Mouse (Mus musculus) midbrain, embryonic 11.5 days (tissue): ENCODE measurements around the gene Fbxw10. TPM values are rescaled to one million over a fixed set of nuclear protein-coding genes. Genes with fewer than 3 reads are reported as not detected.

Experiments
- ATAC-seq: fragments of 200-750 bp; cut with Nextera tagmentation; 2 replicates; pipeline ENCODE4 v1.8.0; 2017; ENCODE audit warnings: moderate TSS enrichment, moderate library complexity; ENCODE audit not compliant: low FRiP score
- DNase-seq: peaks from one replicate; pipeline ENCODE4 v3.0.0; 2015; ENCODE audit warnings: low spot score; ENCODE audit errors: missing footprints
- H3K27ac ChIP-seq: fragments of 300-500 bp; sonication (generic); 2 replicates; pipeline ENCODE4 v1.5.1; 2014; ENCODE audit warnings: low read depth, low read length
- H3K27me3 ChIP-seq: fragments of 300-500 bp; sonication (generic); 2 replicates; pipeline ENCODE4 v1.6.1; 2014; ENCODE audit warnings: mild to moderate bottlenecking, low read length, moderate library complexity, mixed read lengths; ENCODE audit not compliant: control insufficient read depth, insufficient read depth
- H3K36me3 ChIP-seq: fragments of 300-500 bp; sonication (generic); 2 replicates; pipeline ENCODE4 v1.6.1; 2014; ENCODE audit warnings: mild to moderate bottlenecking, low read length, moderate library complexity, mixed read lengths; ENCODE audit not compliant: control insufficient read depth, insufficient read depth
- H3K4me1 ChIP-seq: fragments of 300-500 bp; sonication (generic); 2 replicates; pipeline ENCODE4 v1.6.1; 2014; ENCODE audit warnings: low read length; ENCODE audit not compliant: control insufficient read depth, insufficient read depth
- H3K4me2 ChIP-seq: fragments of 300-500 bp; sonication (generic); 2 replicates; pipeline ENCODE4 v1.6.1; 2014; ENCODE audit warnings: mild to moderate bottlenecking, moderate library complexity
- H3K4me3 ChIP-seq: fragments of 300-500 bp; sonication (generic); 2 replicates; pipeline ENCODE4 v1.5.1; 2014; ENCODE audit warnings: low read depth, low read length
- H3K9ac ChIP-seq: fragments of 300-500 bp; sonication (generic); 2 replicates; pipeline ENCODE4 v1.6.1; 2014; ENCODE audit warnings: low read length
- H3K9me3 ChIP-seq: fragments of 300-500 bp; sonication (generic); 2 replicates; pipeline ENCODE4 v1.6.1; 2016; ENCODE audit warnings: low read length; ENCODE audit not compliant: control insufficient read depth
- WGBS: fragments of 180-500 bp; shearing (Covaris S2); extraction: QIAGEN DNeasy Blood & Tissue Kit; methylation state at CpG from one replicate; pipeline ENCODE4 v1.1.7; 2014; 5-methylcytosine and 5-hydroxymethylcytosine counted together
- polyA plus RNA-seq: library from polyadenylated mRNA; unstranded; fragments of >200 nt; fragmentation: Nextera tagmentation; extraction: Ambion mirVana; gene quantifications from 2 replicates; pipeline ENCODE4 v1.2.1, GENCODE M21; 2014

The Fbxw10 gene
- polyA plus RNA-seq, 1 experiment from 2014 or later: 0.45 TPM

GRCm38 (mm10) chr11:62909720-62910306 is 62.9 kb downstream of the Fbxw10 start:
- Histone ChIP-seq H3K36me3 (no peaks in the 10 kb centered on the region), H3K27me3 (no peaks in the 10 kb centered on the region), H3K9me3 (no peaks in the 10 kb centered on the region), H3K27ac (no peak overlapping the region), H3K4me1 (no peaks in the 10 kb centered on the region; the same call in 1 of the 2 replicates), H3K9ac (no peak overlapping the region), H3K4me3 (no peak overlapping the region), H3K4me2 (no peak overlapping the region)
- ATAC-seq: no peak
- WGBS: 80% methylated on average over 3 of the region's 3 CpGs
- DNase-seq: no peak

- WGBS: 46% methylated on average over 8 of the region's 8 CpGs
- peak; percentile 73 for ATAC-seq
Observed at GRCm38 (mm10) chr11:62911362-62911761, 64.5 kb downstream of the Fbxw10 start.

GRCm38 (mm10) chr11:62913141-62913540 is 66.3 kb downstream of the Fbxw10 start:
- H3K27me3 ChIP-seq: no peaks in the 10 kb centered on the region
- no peak for ATAC-seq
- no peaks in the 10 kb centered on the region; the same call in 1 of the 2 replicates for H3K4me1 ChIP-seq
- H3K4me2 ChIP-seq: no peak overlapping the region
- no peak overlapping the region for H3K9ac ChIP-seq
- DNase-seq: no peak
- no peaks in the 10 kb centered on the region for H3K36me3 ChIP-seq
- no peak overlapping the region for H3K4me3 ChIP-seq
- WGBS: 92% methylated on average over 2 of the region's 2 CpGs
- H3K9me3 ChIP-seq: no peaks in the 10 kb centered on the region
- no peak overlapping the region for H3K27ac ChIP-seq

More at GRCm38 (mm10) chr11:62911362-62911761, 64.5 kb downstream of the Fbxw10 start:
- DNase-seq: peak; percentile 86
- Histone ChIP-seq H3K9me3 (no peaks in the 10 kb centered on the region), H3K4me1 (no peaks in the 10 kb centered on the region; the same call in 1 of the 2 replicates), H3K27ac (0 out of 2 replicates have a peak overlapping the region, but pooled peaks have one; percentile 1), H3K36me3 (no peaks in the 10 kb centered on the region), H3K4me3 (no peak overlapping the region), H3K27me3 (no peaks in the 10 kb centered on the region), H3K4me2 (no peak overlapping the region), H3K9ac (no peak overlapping the region)

- WGBS: 62% methylated on average over 6 of the region's 6 CpGs
- DNase-seq (no peak), ATAC-seq (no peak)
- Histone ChIP-seq H3K27ac (no peak overlapping the region), H3K4me3 (no peak overlapping the region), H3K9me3 (no peaks in the 10 kb centered on the region), H3K36me3 (no peaks in the 10 kb centered on the region), H3K4me2 (no peak overlapping the region), H3K4me1 (no peaks in the 10 kb centered on the region; the same call in 1 of the 2 replicates), H3K9ac (no peak overlapping the region), H3K27me3 (no peaks in the 10 kb centered on the region)
Observed at GRCm38 (mm10) chr11:62914532-62914931, 67.7 kb downstream of the Fbxw10 start.

GRCm38 (mm10) chr11:62915486-62915885 is 68.6 kb downstream of the Fbxw10 start:
- Histone ChIP-seq H3K4me2 (no peak overlapping the region), H3K27ac (no peak overlapping the region), H3K36me3 (no peaks in the 10 kb centered on the region), H3K27me3 (no peaks in the 10 kb centered on the region), H3K9me3 (no peaks in the 10 kb centered on the region), H3K4me1 (no peaks in the 10 kb centered on the region; the same call in 1 of the 2 replicates), H3K9ac (no peak overlapping the region), H3K4me3 (no peak overlapping the region)
- WGBS: 92% methylated on average over 2 of the region's 2 CpGs
- DNase-seq (no peak), ATAC-seq (no peak)

GRCm38 (mm10) chr11:62916765-62917164 is 69.9 kb downstream of the Fbxw10 start:
- Histone ChIP-seq H3K4me1 (no peaks in the 10 kb centered on the region; the same call in 1 of the 2 replicates), H3K4me3 (no peak overlapping the region), H3K27ac (no peak overlapping the region), H3K9me3 (no peaks in the 10 kb centered on the region), H3K36me3 (no peaks in the 10 kb centered on the region), H3K9ac (no peak overlapping the region), H3K27me3 (no peaks in the 10 kb centered on the region), H3K4me2 (no peak overlapping the region)
- ATAC-seq (no peak), DNase-seq (no peak)
- WGBS: 35% methylated on average over 2 of the region's 2 CpGs

- Histone ChIP-seq H3K4me2 (no peak overlapping the region), H3K4me1 (no peaks in the 10 kb centered on the region), H3K36me3 (no peaks in the 10 kb centered on the region), H3K9ac (no peak overlapping the region), H3K27ac (no peak overlapping the region), H3K4me3 (no peak overlapping the region), H3K9me3 (no peaks in the 10 kb centered on the region), H3K27me3 (no peaks in the 10 kb centered on the region)
- ATAC-seq (no peak), DNase-seq (no peak)
- 81% methylated on average over 6 of the region's 6 CpGs for WGBS
Observed at GRCm38 (mm10) chr11:62919946-62920742, 73.3 kb downstream of the Fbxw10 start.

- H3K4me3 ChIP-seq: no peak overlapping the region
- DNase-seq (no peak), ATAC-seq (no peak)
- no peak overlapping the region for H3K9ac ChIP-seq
- H3K36me3 ChIP-seq: no peaks in the 10 kb centered on the region
- peak overlapping the region; percentile 22 for H3K4me2 ChIP-seq
- H3K27ac ChIP-seq: no peak overlapping the region
- 33% methylated on average over 6 of the region's 6 CpGs for WGBS
- no peaks in the 10 kb centered on the region for H3K27me3 ChIP-seq
- H3K4me1 ChIP-seq: no peaks in the 10 kb centered on the region
- no peaks in the 10 kb centered on the region for H3K9me3 ChIP-seq
Observed at GRCm38 (mm10) chr11:62920743-62921050, 73.8 kb downstream of the Fbxw10 start.
